Mouse (Mus musculus): ENCODE results near the gene Cntn4.

GRCm38 (mm10) chr6:105676637-105677036 is 823 bp upstream of the Cntn4 start:
- TF ChIP-seq EP300 (IDR thresholded peaks at IDR 0.05; ENCODE audit: low read depth), result no peak
- TF ChIP-seq CTCF (IDR thresholded peaks at IDR 0.05; ENCODE audit: low read depth), result no peak

Measured in liver, embryonic 14.5 days (tissue).